Comparison of ENCODE assay signal across 8 mouse cellular contexts in the genomic region with DNA sequence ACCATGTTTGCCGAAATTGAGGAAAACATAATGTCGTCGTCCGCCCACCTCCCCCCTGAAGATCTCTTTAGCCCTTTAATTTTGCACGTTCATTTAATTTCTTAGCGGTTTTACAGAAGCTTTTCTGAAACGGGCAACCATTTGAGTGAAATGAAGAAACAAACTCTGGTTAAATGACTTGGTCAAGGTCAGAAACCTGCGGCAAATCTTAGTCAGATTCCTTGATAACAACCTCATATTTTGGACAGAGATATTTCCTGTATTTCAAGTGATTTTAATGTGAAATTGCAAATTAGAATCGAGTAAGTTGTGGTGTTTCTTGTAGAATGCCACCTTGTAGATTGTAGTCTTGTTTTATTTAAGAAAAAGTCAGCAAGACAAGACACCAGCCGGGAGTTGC. TPM values are rescaled to one million over a fixed set of nuclear protein-coding genes. Genes with fewer than 3 reads are reported as not detected.
DNase-seq lines count a peak whose midpoint lies in the region; ATAC-seq and TF ChIP-seq lines count a peak whose summit lies in the region.

No protein-coding gene starts in this region.

- no peaks in the 10 kb centered on the region for H3K27me3 ChIP-seq in embryonic facial prominence, embryonic 12.5 days
- H3K27me3 ChIP-seq in intestine, embryonic 16.5 days (replicated peaks; ENCODE audit: control insufficient read depth, insufficient read depth, low read length) = no peaks in the 10 kb centered on the region
- H3K27me3 ChIP-seq in neural tube, embryonic 13.5 days = peaks cover 26% of the 10 kb centered on the region

- H3K4me3 ChIP-seq in layer of hippocampus, adult 2 months = peak overlapping the region; percentile 91
- H3K4me3 ChIP-seq in embryonic facial prominence, embryonic 12.5 days = peak overlapping the region; percentile 93
- peak overlapping the region; percentile 94 for H3K4me3 ChIP-seq in intestine, embryonic 16.5 days (ENCODE audit: low read length)
- peak overlapping the region; percentile 82 for H3K4me3 ChIP-seq in neural tube, embryonic 13.5 days

- no peak for DNase-seq in layer of hippocampus, adult 2 months (ENCODE audit: low spot score in 2 of 2)
- DNase-seq in layer of hippocampus, adult 8-10 months (ENCODE audit: low spot score in 2 of 2) = no peak
- no peak for DNase-seq in B cell, adult 2 months
- no peak for DNase-seq in urinary bladder, postnatal 10 days (ENCODE audit: low spot score)

- no peaks in the 10 kb centered on the region for H3K9me3 ChIP-seq in embryonic facial prominence, embryonic 12.5 days
- no peaks in the 10 kb centered on the region for H3K9me3 ChIP-seq in intestine, embryonic 16.5 days (ENCODE audit: control insufficient read depth, low read length)
- no peaks in the 10 kb centered on the region for H3K9me3 ChIP-seq in neural tube, embryonic 13.5 days

- H3K9ac ChIP-seq in embryonic facial prominence, embryonic 12.5 days = peak overlapping the region; percentile 92
- H3K9ac ChIP-seq in intestine, embryonic 16.5 days (ENCODE audit: low read depth, low read length) = peak overlapping the region; percentile 94
- peak overlapping the region; percentile 87 for H3K9ac ChIP-seq in neural tube, embryonic 13.5 days

- peaks cover 6% of the 10 kb centered on the region; the same call in 1 of the 2 replicates for H3K4me1 ChIP-seq in embryonic facial prominence, embryonic 12.5 days
- peaks cover 7% of the 10 kb centered on the region for H3K4me1 ChIP-seq in intestine, embryonic 16.5 days (ENCODE audit: control insufficient read depth, insufficient read depth, low read length)
- peaks cover 17% of the 10 kb centered on the region for H3K4me1 ChIP-seq in neural tube, embryonic 13.5 days (replicated peaks)

- H3K36me3 ChIP-seq in embryonic facial prominence, embryonic 12.5 days = peaks cover 27% of the 10 kb centered on the region
- no peaks in the 10 kb centered on the region for H3K36me3 ChIP-seq in intestine, embryonic 16.5 days (ENCODE audit: control insufficient read depth, insufficient read depth, low read length)
- peaks cover 23% of the 10 kb centered on the region for H3K36me3 ChIP-seq in neural tube, embryonic 13.5 days

- no peak for TF ChIP-seq CTCF in layer of hippocampus, adult 2 months (conservative IDR thresholded peaks at IDR 0.05)

- 34% methylated on average over 10 of the region's 10 CpGs for WGBS in embryonic facial prominence, embryonic 12.5 days
- 30% methylated on average over 10 of the region's 10 CpGs for WGBS in intestine, embryonic 16.5 days
- WGBS in neural tube, embryonic 13.5 days = 40% methylated on average over 10 of the region's 10 CpGs

- H3K27ac ChIP-seq in layer of hippocampus, adult 2 months = no peak overlapping the region
- no peak overlapping the region for H3K27ac ChIP-seq in embryonic facial prominence, embryonic 12.5 days
- H3K27ac ChIP-seq in intestine, embryonic 16.5 days (ENCODE audit: low read length) = no peak overlapping the region
- H3K27ac ChIP-seq in neural tube, embryonic 13.5 days (replicated peaks) = no peak overlapping the region

- ATAC-seq in embryonic facial prominence, embryonic 12.5 days (ENCODE audit: insufficient number of reproducible peaks, insufficient read depth, low FRiP score, low TSS enrichment) = no peak
- no peak for ATAC-seq in intestine, embryonic 16.5 days
- ATAC-seq in neural tube, embryonic 13.5 days (ENCODE audit: low read depth) = no peak
- no peak for ATAC-seq in granulocyte monocyte progenitor cell, adult 5-6 weeks (replicated peaks; ENCODE audit: poor library complexity, severe bottlenecking)

- H3K4me2 ChIP-seq in embryonic facial prominence, embryonic 12.5 days (replicated peaks) = peak overlapping the region; percentile 58
- H3K4me2 ChIP-seq in intestine, embryonic 16.5 days (ENCODE audit: low read depth, low read length) = peak overlapping the region; percentile 70
- peak overlapping the region; percentile 60 for H3K4me2 ChIP-seq in neural tube, embryonic 13.5 days

RNA-seq across cellular contexts. Expression of gene Tmem39a, which starts 5.0 kb away (rescaled TPM):
- total RNA-seq in layer of hippocampus, adult 2 months (2021) = 10 to 100 TPM; 20.4 to 23.2 TPM
- total RNA-seq in layer of hippocampus, adult 8-10 months (2022) = 10 to 100 TPM; 23.5 to 31.2 (median 28.1) TPM
- 119 and 131 TPM in 2 replicates for polyA plus RNA-seq in embryonic facial prominence, embryonic 12.5 days (2016; fragmentation: Nextera tagmentation; extraction: Ambion mirVana)
- polyA plus RNA-seq in intestine, embryonic 16.5 days (2015; fragmentation: Nextera tagmentation; extraction: Ambion mirVana) = 81.4 and 83.2 TPM in 2 replicates
- 43.9 and 57.8 TPM in 2 replicates for polyA plus RNA-seq in neural tube, embryonic 13.5 days (2015; fragmentation: Nextera tagmentation; extraction: Ambion mirVana)
- 58.2 and 91.5 TPM in 2 replicates for total RNA-seq in granulocyte monocyte progenitor cell, adult 5-6 weeks (2014; fragmentation: Nextera tagmentation)
- 70.2 and 105 TPM in 2 replicates for total RNA-seq in granulocyte monocyte progenitor cell, adult 5-6 weeks (2017)

RNA-seq across cellular contexts. Expression of gene Poglut1, which starts 13.5 kb away (rescaled TPM):
- total RNA-seq in layer of hippocampus, adult 2 months (2021) = 10 to 100 TPM; 49.3 to 52.3 TPM
- 10 to 100 TPM; 43.7 to 55.5 (median 51.0) TPM for total RNA-seq in layer of hippocampus, adult 8-10 months (2022)
- polyA plus RNA-seq in embryonic facial prominence, embryonic 12.5 days (2016; fragmentation: Nextera tagmentation; extraction: Ambion mirVana) = 78.8 and 84.8 TPM in 2 replicates
- 31.5 and 33.9 TPM in 2 replicates for polyA plus RNA-seq in intestine, embryonic 16.5 days (2015; fragmentation: Nextera tagmentation; extraction: Ambion mirVana)
- 63.3 and 73.7 TPM in 2 replicates for polyA plus RNA-seq in neural tube, embryonic 13.5 days (2015; fragmentation: Nextera tagmentation; extraction: Ambion mirVana)
- total RNA-seq in granulocyte monocyte progenitor cell, adult 5-6 weeks (2014; fragmentation: Nextera tagmentation) = 24.7 and 41.3 TPM in 2 replicates
- 19.8 and 22.6 TPM in 2 replicates for total RNA-seq in granulocyte monocyte progenitor cell, adult 5-6 weeks (2017)

RNA-seq across cellular contexts. Expression of gene Timmdc1, which starts 41.1 kb away (rescaled TPM):
- 10 to 100 TPM; 28.4 to 30.9 TPM for total RNA-seq in layer of hippocampus, adult 2 months (2021)
- 10 to 100 TPM; 24.8 to 28.1 (median 27.2) TPM for total RNA-seq in layer of hippocampus, adult 8-10 months (2022)
- polyA plus RNA-seq in embryonic facial prominence, embryonic 12.5 days (2016; fragmentation: Nextera tagmentation; extraction: Ambion mirVana) = 29.2 and 31.0 TPM in 2 replicates
- 22.6 and 23.6 TPM in 2 replicates for polyA plus RNA-seq in intestine, embryonic 16.5 days (2015; fragmentation: Nextera tagmentation; extraction: Ambion mirVana)
- 39.6 and 39.9 TPM in 2 replicates for polyA plus RNA-seq in neural tube, embryonic 13.5 days (2015; fragmentation: Nextera tagmentation; extraction: Ambion mirVana)
- 13.7 and 15.0 TPM in 2 replicates for total RNA-seq in granulocyte monocyte progenitor cell, adult 5-6 weeks (2014; fragmentation: Nextera tagmentation)
- total RNA-seq in granulocyte monocyte progenitor cell, adult 5-6 weeks (2017) = 31.5 and 33.1 TPM in 2 replicates
